Mouse (Mus musculus) limb, embryonic 15.5 days (tissue): ENCODE measurements around the gene Gm7970. TPM values are rescaled to one million over a fixed set of nuclear protein-coding genes. Genes with fewer than 3 reads are reported as not detected.
"Not testable (repeated sequence)": the region's sequence is repeated elsewhere in the genome, so short reads cannot be mapped to it uniquely, and the experiment has no call there.

ENCODE experiments used
- ATAC-seq: fragments of 200-750 bp; cut with Nextera tagmentation; 2 replicates; pipeline ENCODE4 v1.8.0; 2017; ENCODE audit warnings: low read depth, moderate TSS enrichment; ENCODE audit not compliant: insufficient number of reproducible peaks, low FRiP score, low TSS enrichment
- H3K27ac ChIP-seq: fragments of 300-500 bp; sonication (generic); 2 replicates; pipeline ENCODE4 v1.5.1; 2015; ENCODE audit warnings: moderate library complexity, mild to moderate bottlenecking, inconsistent platforms
- H3K27me3 ChIP-seq: fragments of 300-500 bp; sonication (generic); 2 replicates; pipeline ENCODE4 v1.6.1; 2015; ENCODE audit warnings: inconsistent platforms
- H3K36me3 ChIP-seq: fragments of 300-500 bp; sonication (generic); 2 replicates; pipeline ENCODE4 v1.6.1; 2015; ENCODE audit warnings: inconsistent platforms
- H3K4me1 ChIP-seq: fragments of 300-500 bp; sonication (generic); 2 replicates; pipeline ENCODE4 v1.6.1; 2015; ENCODE audit warnings: inconsistent platforms
- H3K4me2 ChIP-seq: fragments of 300-500 bp; sonication (generic); 2 replicates; pipeline ENCODE4 v1.6.1; 2015; ENCODE audit warnings: mild to moderate bottlenecking, inconsistent platforms
- H3K4me3 ChIP-seq: fragments of 300-500 bp; sonication (generic); 2 replicates; pipeline ENCODE4 v1.5.1; 2015; ENCODE audit warnings: mild to moderate bottlenecking, inconsistent platforms
- H3K9ac ChIP-seq: fragments of 300-500 bp; sonication (generic); 2 replicates; pipeline ENCODE4 v1.6.1; 2015; ENCODE audit warnings: inconsistent platforms
- H3K9me3 ChIP-seq: fragments of 300-500 bp; sonication (generic); 2 replicates; pipeline ENCODE4 v1.6.1; 2016; ENCODE audit warnings: inconsistent platforms
- WGBS: fragments of 180-500 bp; shearing (Covaris S2); methylation state at CpG from one replicate; pipeline ENCODE4 v1.1.7; 2015; 5-methylcytosine and 5-hydroxymethylcytosine counted together
- polyA plus RNA-seq: library from polyadenylated mRNA; unstranded; fragments of >200 nt; fragmentation: Nextera tagmentation; extraction: Ambion mirVana; gene quantifications from 2 replicates; pipeline ENCODE4 v1.2.1, GENCODE M21; 2015

Gene Gm7970
- not detected in 2 replicates for polyA plus RNA-seq

- H3K27me3 ChIP-seq, H3K4me3 ChIP-seq, H3K27ac ChIP-seq, H3K4me1 ChIP-seq, H3K9ac ChIP-seq, H3K4me2 ChIP-seq, H3K36me3 ChIP-seq, H3K9me3 ChIP-seq, ATAC-seq: not testable (repeated sequence)
- no CpG with 5 or more reads among the region's 2 CpGs for WGBS
Observed at GRCm38 (mm10) chr14:41555483-41555882, at the start of gene Gm7970. Gm7970 (minus strand) TSS chr14:41555583.

- not testable (repeated sequence) for H3K4me2 ChIP-seq, H3K27ac ChIP-seq, H3K36me3 ChIP-seq, H3K9ac ChIP-seq, H3K4me1 ChIP-seq, H3K9me3 ChIP-seq, H3K4me3 ChIP-seq, ATAC-seq, H3K27me3 ChIP-seq
- WGBS, result 93% methylated on average over 15 of the region's 15 CpGs
Observed at GRCm38 (mm10) chr14:41600935-41601334, 45.6 kb upstream of the Gm7970 start.

GRCm38 (mm10) chr14:41586346-41586745, 31.0 kb upstream of the Gm7970 start:
- not testable (repeated sequence) for H3K36me3 ChIP-seq, H3K4me1 ChIP-seq, H3K4me2 ChIP-seq, H3K9me3 ChIP-seq, H3K27ac ChIP-seq, H3K4me3 ChIP-seq, H3K9ac ChIP-seq, ATAC-seq, H3K27me3 ChIP-seq
- WGBS, result 57% methylated on average over 1 of the region's 1 CpGs

GRCm38 (mm10) chr14:41572911-41573310, 17.5 kb upstream of the Gm7970 start, which contains the start of gene 1700049E17Rik2:
1700049E17Rik2 (plus strand) TSS chr14:41573211.
- not testable (repeated sequence) for ATAC-seq, H3K36me3 ChIP-seq, H3K4me3 ChIP-seq, H3K27ac ChIP-seq, H3K4me1 ChIP-seq, H3K9me3 ChIP-seq, H3K9ac ChIP-seq, H3K27me3 ChIP-seq, H3K4me2 ChIP-seq
- no CpG with 5 or more reads among the region's 1 CpGs for WGBS

- not testable (repeated sequence) for ATAC-seq, H3K4me3 ChIP-seq, H3K9ac ChIP-seq, H3K4me2 ChIP-seq, H3K27me3 ChIP-seq, H3K4me1 ChIP-seq, H3K36me3 ChIP-seq, H3K9me3 ChIP-seq, H3K27ac ChIP-seq
- 76% methylated on average over 1 of the region's 1 CpGs for WGBS
Observed at GRCm38 (mm10) chr14:41524695-41525094, 30.7 kb downstream of the Gm7970 start.

- H3K4me1 ChIP-seq, H3K9ac ChIP-seq, H3K27me3 ChIP-seq, H3K4me3 ChIP-seq, H3K27ac ChIP-seq, H3K4me2 ChIP-seq, H3K36me3 ChIP-seq, H3K9me3 ChIP-seq, ATAC-seq: not testable (repeated sequence)
- 68% methylated on average over 5 of the region's 5 CpGs for WGBS
Observed at GRCm38 (mm10) chr14:41520683-41521082, 34.7 kb downstream of the Gm7970 start.

Other genes with a start within 250 kb of the Gm7970 start
- gene Gm5798, start 207.0 kb downstream of the Gm7970 start, polyA plus RNA-seq, result not detected in 2 replicates
- not detected in 2 replicates for gene Gm7945, start 169.2 kb downstream of the Gm7970 start, polyA plus RNA-seq
- gene Gm6482, start 147.3 kb downstream of the Gm7970 start, polyA plus RNA-seq, result not detected in 2 replicates
- gene Gm7954, start 102.1 kb downstream of the Gm7970 start, polyA plus RNA-seq, result not detected in 2 replicates
- gene Gm3486, start 66.1 kb downstream of the Gm7970 start, polyA plus RNA-seq, result not detected in 2 replicates
- not detected in 2 replicates for gene 1700049E17Rik2, start 17.6 kb upstream of the Gm7970 start, polyA plus RNA-seq
- gene Gm3072, start 69.0 kb upstream of the Gm7970 start, polyA plus RNA-seq, result not detected in 2 replicates
- not detected in 2 replicates for gene Gm3676, start 90.9 kb upstream of the Gm7970 start, polyA plus RNA-seq
- not detected in 2 replicates for gene Gm8068, start 146.3 kb upstream of the Gm7970 start, polyA plus RNA-seq
- gene Gm7929, start 195.0 kb upstream of the Gm7970 start, polyA plus RNA-seq, result not detected in 2 replicates
- gene Gm47189, start 216.9 kb upstream of the Gm7970 start, polyA plus RNA-seq, result not detected in 2 replicates